Mouse (Mus musculus): ENCODE data around the gene Gm20388.

The Gm20388 gene

GRCm38 (mm10) chr8:119960531-119961104 is 50.0 kb downstream of the Gm20388 start:
- no peak for DNase-seq (ENCODE audit: low spot score)

- DNase-seq (ENCODE audit: low spot score): no peak
Measured at GRCm38 (mm10) chr8:119964859-119965258, 54.2 kb downstream of the Gm20388 start.

- no peak for DNase-seq (ENCODE audit: low spot score)
Measured at GRCm38 (mm10) chr8:119967435-119967834, 56.8 kb downstream of the Gm20388 start.

- DNase-seq (ENCODE audit: low spot score): no peak
Measured at GRCm38 (mm10) chr8:119970169-119970568, 59.5 kb downstream of the Gm20388 start.

GRCm38 (mm10) chr8:119972558-119972957 is 61.9 kb downstream of the Gm20388 start:
- no peak for DNase-seq (ENCODE audit: low spot score)

- DNase-seq (ENCODE audit: low spot score): no peak
Measured at GRCm38 (mm10) chr8:119978770-119979381, 68.2 kb downstream of the Gm20388 start.

GRCm38 (mm10) chr8:119981253-119981652 is 70.6 kb downstream of the Gm20388 start:
- no peak for DNase-seq (ENCODE audit: low spot score)

GRCm38 (mm10) chr8:119984085-119984484 is 73.4 kb downstream of the Gm20388 start:
- no peak for DNase-seq (ENCODE audit: low spot score)

- DNase-seq (ENCODE audit: low spot score): no peak
Measured at GRCm38 (mm10) chr8:119986174-119986573, 75.5 kb downstream of the Gm20388 start.

- DNase-seq (ENCODE audit: low spot score): no peak
Measured at GRCm38 (mm10) chr8:119988087-119988486, 77.4 kb downstream of the Gm20388 start.

- DNase-seq (ENCODE audit: low spot score): peak; percentile 87
Measured at GRCm38 (mm10) chr8:119992249-119992648, 81.6 kb downstream of the Gm20388 start, which contains the start of gene Crispld2. Crispld2 (plus strand) TSS chr8:119992438.

- DNase-seq (ENCODE audit: low spot score): no peak
Measured at GRCm38 (mm10) chr8:119994114-119994513, 83.5 kb downstream of the Gm20388 start.

GRCm38 (mm10) chr8:119994556-119994955 is 83.9 kb downstream of the Gm20388 start:
- no peak for DNase-seq (ENCODE audit: low spot score)

- DNase-seq (ENCODE audit: low spot score): no peak
Measured at GRCm38 (mm10) chr8:119997266-119997665, 86.6 kb downstream of the Gm20388 start.

- no peak for DNase-seq (ENCODE audit: low spot score)
Measured at GRCm38 (mm10) chr8:120000461-120000860, 89.8 kb downstream of the Gm20388 start.

- peak; percentile 56 for DNase-seq (ENCODE audit: low spot score)
Measured at GRCm38 (mm10) chr8:120001712-120002111, 91.1 kb downstream of the Gm20388 start.

GRCm38 (mm10) chr8:120002348-120002747 is 91.7 kb downstream of the Gm20388 start:
- DNase-seq (ENCODE audit: low spot score): no peak

GRCm38 (mm10) chr8:120004154-120004702 is 93.6 kb downstream of the Gm20388 start:
- no peak for DNase-seq (ENCODE audit: low spot score)

- no peak for DNase-seq (ENCODE audit: low spot score)
Measured at GRCm38 (mm10) chr8:120004705-120005381, 94.2 kb downstream of the Gm20388 start.

GRCm38 (mm10) chr8:120006645-120007160 is 96.1 kb downstream of the Gm20388 start:
- DNase-seq (ENCODE audit: low spot score): peak; percentile 52

- no peak for DNase-seq (ENCODE audit: low spot score)
Measured at GRCm38 (mm10) chr8:120007178-120007577, 96.5 kb downstream of the Gm20388 start.

- DNase-seq (ENCODE audit: low spot score): no peak
Measured at GRCm38 (mm10) chr8:120009284-120009683, 98.6 kb downstream of the Gm20388 start.

- DNase-seq (ENCODE audit: low spot score): no peak
Measured at GRCm38 (mm10) chr8:120012491-120012890, 101.8 kb downstream of the Gm20388 start.

Measured in retina, embryonic 14.5 days (tissue).